Mouse (Mus musculus) small intestine, adult 2 months (tissue): ENCODE data around the gene Phf20. TPM values are rescaled to one million over a fixed set of nuclear protein-coding genes. Genes with fewer than 3 reads are reported as not detected.

ENCODE experiments used
- H3K27ac ChIP-seq: fragments of 200-500 bp; 2 replicates; pipeline ENCODE4 v1.5.1; 2012; ENCODE audit warnings: low read depth, low read length, control low read depth, inconsistent platforms; ENCODE audit not compliant: insufficient read depth
- H3K27me3 ChIP-seq: fragments of 200-500 bp; 2 replicates; pipeline ENCODE4 v1.6.1; 2012; ENCODE audit warnings: mild to moderate bottlenecking, moderate library complexity, low read length, inconsistent platforms; ENCODE audit not compliant: control insufficient read depth, insufficient read depth
- H3K36me3 ChIP-seq: fragments of 200-500 bp; 2 replicates; pipeline ENCODE4 v1.6.1; 2012; ENCODE audit warnings: mild to moderate bottlenecking, low read length, control low read depth, inconsistent platforms; ENCODE audit not compliant: control insufficient read depth, insufficient read depth
- H3K4me1 ChIP-seq: fragments of 200-500 bp; 2 replicates; pipeline ENCODE4 v1.6.1; 2012; ENCODE audit warnings: low read length, inconsistent platforms, mixed read lengths; ENCODE audit not compliant: control insufficient read depth, insufficient read depth, insufficient read length
- H3K4me3 ChIP-seq: fragments of 200-500 bp; 2 replicates; pipeline ENCODE4 v1.5.1; 2012; ENCODE audit warnings: low read depth, mild to moderate bottlenecking, control low read depth, inconsistent platforms, low read length, moderate library complexity
- CTCF ChIP-seq: fragments of 200-500 bp; IDR thresholded peaks from 2 replicates; pipeline ENCODE4 v1.5.1; 2012; ENCODE audit warnings: low read depth, mild to moderate bottlenecking, control low read depth, inconsistent platforms, low read length, moderate library complexity, mixed read lengths; ENCODE audit not compliant: insufficient replicate concordance, insufficient read length; ENCODE audit errors: extremely low read depth
- POLR2A ChIP-seq: fragments of 200-500 bp; IDR thresholded peaks from 2 replicates; pipeline ENCODE4 v1.6.1; 2012; ENCODE audit warnings: low read depth, mild to moderate bottlenecking, control low read depth, inconsistent platforms, low read length, moderate library complexity
- WGBS: fragments of 180-500 bp; shearing (Covaris S2); methylation state at CpG from one replicate; pipeline ENCODE4 v1.1.7; 2018; 5-methylcytosine and 5-hydroxymethylcytosine counted together
- polyA plus RNA-seq: library from polyadenylated mRNA; depleted of rRNA; stranded (reverse); fragments of >200 nt; gene quantifications from 2 replicates; pipeline ENCODE4 v1.2.3, GENCODE M21; 2012

The Phf20 gene
- polyA plus RNA-seq, 1 experiment, result 7.1 TPM

GRCm38 (mm10) chr2:156311841-156312291 is 115.6 kb downstream of the Phf20 start:
- no peaks in the 10 kb centered on the region for H3K36me3 ChIP-seq
- peak overlapping the region; percentile 97 for H3K27ac ChIP-seq
- TF ChIP-seq CTCF (no peak), POLR2A (no peak)
- 1% methylated on average over 53 of the region's 53 CpGs for WGBS
- H3K4me1 ChIP-seq, result peaks cover 2% of the 10 kb centered on the region; the same call in 1 of the 2 replicates
- peak overlapping the region; percentile 89 for H3K4me3 ChIP-seq
- H3K27me3 ChIP-seq, result no peaks in the 10 kb centered on the region

- H3K27me3 ChIP-seq, result no peaks in the 10 kb centered on the region
- peak within 1 kb of the TSS; percentile 97 for H3K27ac ChIP-seq
- TF ChIP-seq CTCF (peak; percentile 44; the same call in 1 of the 2 replicates), POLR2A (peak; percentile 43; the same call in 1 of the 2 replicates)
- H3K4me3 ChIP-seq, result peak within 1 kb of the TSS; percentile 89
- no peaks in the 10 kb centered on the region for H3K36me3 ChIP-seq
- H3K4me1 ChIP-seq, result peaks cover 2% of the 10 kb centered on the region; the same call in 1 of the 2 replicates
- WGBS, result under 1% methylated on average over 47 of the region's 49 CpGs
These were observed 116.1 kb downstream of the Phf20 start, which contains the start of the genes Cnbd2 and Scand1 for GRCm38 (mm10) chr2:156312297-156312897. Cnbd2 (plus strand) TSS chr2:156312299. Scand1 (minus strand) TSS chr2:156312704.

- H3K4me1 ChIP-seq, result peaks cover 2% of the 10 kb centered on the region; the same call in 1 of the 2 replicates
- TF ChIP-seq CTCF (no peak), POLR2A (no peak)
- no peak overlapping the region for H3K4me3 ChIP-seq
- H3K27ac ChIP-seq, result 0 out of 2 replicates have a peak overlapping the region, but pooled peaks have one; percentile 97
- H3K27me3 ChIP-seq, result no peaks in the 10 kb centered on the region
- no peaks in the 10 kb centered on the region for H3K36me3 ChIP-seq
- 27% methylated on average over 3 of the region's 3 CpGs for WGBS
These were observed 116.9 kb downstream of the Phf20 start for GRCm38 (mm10) chr2:156313153-156313552.

GRCm38 (mm10) chr2:156314811-156315210 is 118.5 kb downstream of the Phf20 start:
- no peak for TF ChIP-seq CTCF
- no peak for TF ChIP-seq POLR2A
- H3K4me1 ChIP-seq, result peaks cover 2% of the 10 kb centered on the region; the same call in 1 of the 2 replicates
- no peaks in the 10 kb centered on the region for H3K27me3 ChIP-seq
- no peak overlapping the region for H3K4me3 ChIP-seq
- no peak overlapping the region for H3K27ac ChIP-seq
- no peaks in the 10 kb centered on the region for H3K36me3 ChIP-seq
- 97% methylated on average over 6 of the region's 6 CpGs for WGBS

- Histone ChIP-seq H3K27ac (no peak overlapping the region), H3K27me3 (no peaks in the 10 kb centered on the region), H3K4me3 (no peak overlapping the region)
These were observed 122.2 kb downstream of the Phf20 start for GRCm38 (mm10) chr2:156318491-156318890.

GRCm38 (mm10) chr2:156321538-156321937 is 125.3 kb downstream of the Phf20 start:
- H3K27ac ChIP-seq, result no peak overlapping the region
- no peak overlapping the region for H3K4me3 ChIP-seq
- WGBS, result 93% methylated on average over 6 of the region's 6 CpGs
- H3K27me3 ChIP-seq, result no peaks in the 10 kb centered on the region
- no peak for TF ChIP-seq CTCF
- TF ChIP-seq POLR2A, result no peak
- no peaks in the 10 kb centered on the region for H3K36me3 ChIP-seq
- H3K4me1 ChIP-seq, result no peaks in the 10 kb centered on the region

More at GRCm38 (mm10) chr2:156318491-156318890, 122.2 kb downstream of the Phf20 start:
- no peaks in the 10 kb centered on the region for H3K36me3 ChIP-seq
- no peak for TF ChIP-seq POLR2A
- TF ChIP-seq CTCF, result no peak
- no peaks in the 10 kb centered on the region for H3K4me1 ChIP-seq

GRCm38 (mm10) chr2:156324116-156324588 is 127.9 kb downstream of the Phf20 start:
- Histone ChIP-seq H3K27me3 (no peaks in the 10 kb centered on the region), H3K36me3 (no peaks in the 10 kb centered on the region), H3K4me3 (no peak overlapping the region), H3K4me1 (no peaks in the 10 kb centered on the region), H3K27ac (peak overlapping the region; percentile 61)
- TF ChIP-seq CTCF, result no peak
- no peak for TF ChIP-seq POLR2A
- 26% methylated on average over 6 of the region's 6 CpGs for WGBS
